Mouse (Mus musculus) neutrophil, adult 83 days (primary cell): ENCODE data around the gene Ptges2. TPM values are rescaled to one million over a fixed set of nuclear protein-coding genes. Genes with fewer than 3 reads are reported as not detected.

Experiments
- total RNA-seq, 2 experiments: library from RNA; stranded (reverse); gene quantifications; one replicate each; pipeline ENCODE4 v1.2.4; 2023

Gene Ptges2
- 10 to 100 TPM; 12.1 to 14.7 TPM for total RNA-seq

DNA sequence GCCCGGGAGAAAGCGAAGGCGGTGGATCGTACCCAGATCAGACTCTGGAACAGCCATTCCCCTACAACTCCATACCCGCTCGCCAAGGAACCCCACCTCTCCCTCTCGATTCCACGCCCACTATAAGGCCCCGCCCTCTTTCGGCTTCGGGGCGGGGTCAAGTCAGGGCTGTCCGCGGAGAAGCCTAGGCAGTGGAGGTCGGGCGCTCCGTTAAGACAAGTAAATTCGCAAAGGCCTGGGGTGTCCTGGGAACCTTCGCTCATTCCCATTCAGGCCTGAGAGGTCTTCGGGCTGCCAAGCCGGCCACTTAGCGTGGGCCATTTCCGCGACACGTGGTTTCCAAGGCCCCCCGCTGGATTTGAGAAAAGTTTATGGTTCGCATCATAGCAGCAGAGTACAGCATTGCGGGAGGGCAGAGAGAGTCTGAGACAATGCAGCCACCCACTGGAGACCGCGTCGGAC is at the start of gene Ptges2:
Gene Ptges2 (plus strand): TSS at position 413 of the 462 bp plus-strand sequence.

DNA sequence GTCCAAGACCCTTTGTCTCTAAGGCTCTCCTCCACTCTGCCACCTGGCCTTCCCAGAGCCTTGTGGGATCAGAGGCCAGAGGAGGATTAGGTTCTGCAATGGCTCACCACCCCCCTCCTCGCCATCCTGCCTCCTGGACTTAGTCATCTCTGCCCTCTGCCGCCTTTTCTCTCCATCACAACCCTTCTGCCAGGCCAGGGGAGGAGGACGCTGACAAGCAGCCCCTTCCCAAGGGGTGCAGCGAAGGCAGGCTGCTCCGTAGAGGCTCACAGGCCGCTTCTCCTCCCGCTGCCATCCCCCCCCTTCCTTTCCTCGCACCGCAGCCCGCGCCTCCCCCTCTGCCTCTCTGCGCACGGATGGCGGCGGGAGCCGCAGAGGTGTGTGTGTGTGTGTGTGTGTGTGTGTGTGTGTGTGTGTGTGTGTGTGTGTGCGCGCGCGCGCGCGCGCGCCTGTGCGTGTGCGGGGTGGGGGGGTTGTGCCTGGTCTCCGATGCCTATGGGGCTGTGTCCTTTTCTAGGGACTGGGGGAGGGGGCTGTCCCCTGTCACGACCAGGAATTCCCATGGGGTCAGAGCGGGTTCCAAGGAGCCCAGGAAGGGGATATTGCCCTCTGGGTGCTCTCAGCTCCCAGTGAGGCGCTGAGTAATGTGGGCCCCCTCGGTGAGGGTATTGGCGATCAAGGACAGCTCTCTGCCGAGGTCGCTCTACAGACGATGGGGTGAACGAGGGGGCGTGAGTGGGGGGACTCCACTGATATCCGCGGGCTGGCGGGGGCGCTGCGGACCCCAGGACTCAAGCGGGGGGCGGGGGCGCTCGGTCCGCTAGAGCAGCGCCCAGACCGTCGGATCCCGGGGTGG is 43.3 kb upstream of the Ptges2 start, which contains the start of gene Ciz1:
Gene Ciz1 (plus strand): TSS at position 177 of the 856 bp plus-strand sequence.

DNA sequence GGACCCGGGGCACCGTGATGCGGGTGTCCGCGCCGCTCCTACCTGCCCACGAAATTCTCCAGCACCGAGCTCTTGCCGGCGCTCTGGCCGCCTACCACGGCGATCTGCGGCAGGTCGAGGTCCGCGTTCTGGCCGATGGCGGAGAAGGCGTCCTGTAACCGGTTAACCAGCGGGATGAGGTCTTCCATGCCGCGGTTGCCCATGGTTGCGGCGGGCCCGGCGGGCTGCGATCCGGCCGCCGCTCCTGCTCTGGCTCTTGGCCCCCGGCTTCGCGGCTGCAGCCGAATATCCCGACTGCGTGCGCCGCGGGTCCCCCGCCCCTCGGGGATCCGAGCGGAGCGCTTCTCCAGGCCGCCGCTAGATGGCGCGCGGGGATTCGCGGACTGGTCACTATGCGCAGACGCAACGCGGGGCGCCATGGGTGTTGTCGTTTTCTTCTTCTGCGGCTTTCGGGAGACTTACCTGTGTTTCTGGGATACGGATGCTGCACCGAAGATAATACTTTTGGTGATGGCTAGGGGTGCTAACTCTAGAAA is 42.6 kb upstream of the Ptges2 start, which contains the start of gene Dnm1:
Gene Dnm1 (minus strand): TSS at position 332 of the 536 bp plus-strand sequence.

DNA sequence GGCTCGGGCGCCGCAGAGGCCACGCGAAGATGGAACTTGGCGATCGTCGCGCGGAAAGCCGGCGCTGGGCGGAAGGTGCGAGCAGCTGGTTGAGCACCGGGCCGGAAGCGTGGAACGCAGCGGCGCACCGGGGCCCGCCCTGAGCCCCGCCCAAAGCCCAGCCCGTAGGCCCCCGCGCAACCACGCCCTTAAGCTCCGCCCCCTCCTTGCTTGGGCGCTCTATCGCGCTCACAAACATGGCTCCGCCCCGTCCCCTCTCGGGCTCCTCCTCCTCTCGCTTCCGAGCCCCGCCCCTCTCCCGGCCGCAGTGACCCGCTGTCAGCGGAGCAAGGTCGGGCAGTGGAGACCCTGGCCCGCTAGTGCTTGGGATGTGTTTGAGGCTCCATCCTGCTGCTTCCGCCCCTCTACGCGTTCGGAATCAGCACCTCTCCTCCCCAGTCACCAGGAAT is 13.9 kb upstream of the Ptges2 start, which contains the start of gene 1110008P14Rik:
Gene 1110008P14Rik (minus strand): TSS at position 164 of the 449 bp plus-strand sequence.

DNA sequence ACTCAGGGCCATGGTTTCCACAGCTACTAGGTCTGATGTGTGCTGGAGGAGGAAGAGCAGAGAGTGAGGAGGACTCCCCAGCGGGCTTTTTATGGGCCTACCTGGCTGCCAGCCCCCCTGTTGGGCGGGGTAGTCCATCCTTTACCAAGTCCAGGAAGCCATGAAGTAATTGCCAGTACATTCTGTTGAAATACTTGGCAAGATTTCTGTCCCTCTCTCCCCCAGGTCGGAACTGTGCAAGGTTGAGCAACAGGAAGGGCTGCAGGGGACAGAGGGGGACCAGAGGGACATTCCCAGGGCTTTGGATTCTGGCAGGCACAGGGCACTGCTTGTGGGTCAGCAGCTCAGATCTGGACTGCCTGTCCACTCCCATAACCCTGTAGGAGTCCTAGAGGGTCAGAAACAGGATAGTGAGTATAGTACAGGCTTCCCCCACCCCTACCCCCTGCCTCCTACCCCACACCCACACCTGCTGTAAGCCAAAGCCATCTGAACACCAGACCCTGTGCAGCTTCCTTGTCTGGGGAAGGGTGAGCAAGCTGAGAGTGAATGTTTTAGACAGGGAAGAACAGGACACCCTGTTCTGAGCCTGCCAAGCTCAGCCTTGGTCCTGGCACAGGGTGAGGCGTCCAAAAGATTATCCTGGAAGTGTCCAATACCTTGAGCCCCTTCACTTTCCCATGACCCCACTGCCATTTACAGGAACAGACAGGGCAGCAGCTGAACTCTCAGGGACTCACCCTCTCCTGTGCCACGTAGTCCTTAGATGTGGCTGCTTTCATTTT is 7.8 kb upstream of the Ptges2 start, which contains the start of gene Lcn2:
Gene Lcn2 (minus strand): TSS at position 547 of the 785 bp plus-strand sequence.

DNA sequence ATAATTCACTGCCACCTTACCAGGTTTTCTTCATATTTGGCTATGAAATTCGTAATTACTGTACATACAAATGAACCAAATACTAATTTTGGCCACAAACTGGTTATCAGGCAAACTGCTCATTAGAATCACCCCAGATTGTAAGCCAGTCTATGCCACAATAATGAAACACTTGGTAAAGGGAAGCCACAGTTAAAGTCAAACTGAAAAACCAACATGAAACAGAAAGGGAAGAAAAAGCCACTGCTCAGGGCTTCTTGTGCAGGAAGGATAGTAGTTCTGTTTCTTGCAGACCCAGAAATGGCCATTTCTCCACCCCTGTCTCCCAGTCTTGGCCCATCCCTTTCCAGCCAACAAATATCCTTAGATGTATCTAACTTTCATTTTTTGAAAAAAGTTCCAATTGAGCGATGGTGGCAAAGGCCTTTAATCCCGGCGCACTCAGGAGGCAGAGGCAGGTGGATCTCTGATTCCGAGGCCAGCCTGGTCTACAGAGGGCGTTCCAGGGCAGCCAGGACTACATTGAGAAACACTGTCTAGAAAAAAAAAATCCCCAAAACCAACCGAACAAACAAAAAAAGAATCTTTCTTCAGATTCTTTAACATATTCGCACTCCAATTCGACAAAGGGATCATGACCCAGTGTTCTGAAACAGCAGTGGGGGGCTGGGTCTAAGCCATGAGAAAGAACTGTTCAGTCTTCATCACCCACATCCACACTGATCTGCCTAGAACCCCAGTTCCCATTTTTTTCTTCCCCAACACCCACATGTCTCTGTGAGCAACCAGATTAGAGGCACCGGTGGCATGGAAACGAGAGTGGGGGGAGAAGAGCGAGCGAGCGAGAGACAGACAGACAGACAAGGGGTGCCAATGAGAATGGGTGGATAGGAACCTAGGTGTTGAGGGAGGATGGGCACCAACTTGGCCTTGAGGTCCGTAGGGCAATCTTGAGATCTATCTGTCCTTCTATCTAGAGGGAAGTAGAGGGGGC is 54.4 kb downstream of the Ptges2 start, which contains the start of gene Naif1:
Gene Naif1 (plus strand): TSS at position 697 of the 994 bp plus-strand sequence.

DNA sequence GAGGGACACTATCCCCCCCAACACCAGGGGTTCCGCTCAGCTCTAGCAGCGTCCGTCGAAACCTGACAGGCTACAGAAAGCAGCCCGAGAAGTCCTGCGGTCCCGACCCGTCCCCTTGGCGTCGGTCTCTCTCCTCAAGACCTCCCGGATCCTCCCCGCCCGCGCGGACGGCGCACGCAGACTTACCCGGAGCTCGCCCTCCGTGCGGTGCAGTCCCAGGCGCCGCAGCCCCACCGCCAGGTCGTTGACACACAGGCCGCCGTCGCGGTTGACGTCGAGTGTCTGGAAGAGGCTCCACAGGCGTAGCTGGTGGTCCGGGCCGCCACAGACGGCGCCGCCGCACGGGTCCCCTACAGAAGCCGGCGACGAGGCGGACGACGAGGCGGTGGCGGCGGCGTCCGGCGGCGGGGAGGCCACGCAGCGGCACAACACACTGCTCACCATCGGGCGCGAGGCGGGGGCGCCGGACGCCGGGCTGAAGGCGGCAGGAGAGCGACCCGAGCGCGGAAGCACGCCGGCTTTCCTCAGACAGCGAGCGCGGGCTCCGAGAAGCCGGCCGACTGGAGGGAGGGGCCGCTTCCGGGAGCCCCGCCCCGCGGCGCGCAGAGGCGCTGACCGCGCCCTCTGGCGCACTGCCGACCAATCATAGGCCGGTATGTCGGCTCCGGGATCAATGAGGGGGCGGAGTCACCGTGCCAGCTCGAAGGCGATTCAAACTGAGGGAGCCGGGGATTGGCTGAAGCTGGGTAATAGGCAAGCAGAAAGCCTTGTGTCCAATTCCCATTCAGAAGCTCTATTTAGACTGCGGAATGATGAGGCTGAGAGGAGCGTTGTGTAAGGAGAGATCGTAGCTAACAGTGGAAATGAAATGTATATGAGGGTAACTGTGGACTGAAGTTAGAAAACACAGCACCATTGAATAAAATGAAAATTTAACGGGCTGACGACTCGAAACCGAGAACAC is 55.5 kb downstream of the Ptges2 start, which contains the start of gene Slc25a25:
Gene Slc25a25 (minus strand): TSS at position 565 of the 964 bp plus-strand sequence.

Other genes with a start within 250 kb of the Ptges2 start
- gene Prrc2b, start 244.8 kb upstream of the Ptges2 start, total RNA-seq, result 10 to 100 TPM; 36.1 to 37.1 TPM
- 10 to 100 TPM; 14.9 to 19.0 TPM for gene Pomt1, start 159.3 kb upstream of the Ptges2 start, total RNA-seq
- gene Uck1, start 135.7 kb upstream of the Ptges2 start, total RNA-seq, result 10 to 100 TPM; 36.1 to 43.9 TPM
- gene Golga2, start 108.5 kb upstream of the Ptges2 start, total RNA-seq, result 10 to 100 TPM; 59.8 to 63.9 TPM
- 10 to 100 TPM; 81.4 TPM for gene Swi5, start 107.8 kb upstream of the Ptges2 start, total RNA-seq
- 10 to 100 TPM; 75.1 to 90.9 TPM for gene Ciz1, start 43.6 kb upstream of the Ptges2 start, total RNA-seq
- under 1 TPM; 0.13 to 0.33 TPM for gene Dnm1, start 42.6 kb upstream of the Ptges2 start, total RNA-seq
- gene 1110008P14Rik, start 14.0 kb upstream of the Ptges2 start, total RNA-seq, result 10 to 100 TPM; 41.6 to 44.2 TPM
- 1,000 to 10,000 TPM; 9,162 to 9,449 TPM for gene Lcn2, start 7.6 kb upstream of the Ptges2 start, total RNA-seq
- 1 to 10 TPM; 3.9 to 5.4 TPM for gene Naif1, start 54.6 kb downstream of the Ptges2 start, total RNA-seq
- gene Slc25a25, start 55.5 kb downstream of the Ptges2 start, total RNA-seq, result 10 to 100 TPM in 1 of 2 experiments, 1 to 10 TPM in 1; 9.8 to 13.1 TPM
- gene Fam102a, start 139.4 kb downstream of the Ptges2 start, total RNA-seq, result 10 to 100 TPM; 13.9 to 14.1 TPM
- 10 to 100 TPM; 49.9 to 51.1 TPM for gene Dpm2, start 175.0 kb downstream of the Ptges2 start, total RNA-seq
- under 1 TPM; 0.77 to 0.96 TPM for gene Pip5kl1, start 178.9 kb downstream of the Ptges2 start, total RNA-seq
- gene 9430097D07Rik, start 179.8 kb downstream of the Ptges2 start, total RNA-seq, result not detected
- 10 to 100 TPM; 13.1 to 14.0 TPM for gene St6galnac4, start 191.2 kb downstream of the Ptges2 start, total RNA-seq
- 10 to 100 TPM; 14.3 to 19.2 TPM for gene St6galnac6, start 203.8 kb downstream of the Ptges2 start, total RNA-seq
- gene Ak1, start 225.9 kb downstream of the Ptges2 start, total RNA-seq, result under 1 TPM; 0.59 to 0.71 TPM